Mouse (Mus musculus): Measurements from ENCODE around the gene Antxr1.

DNA sequence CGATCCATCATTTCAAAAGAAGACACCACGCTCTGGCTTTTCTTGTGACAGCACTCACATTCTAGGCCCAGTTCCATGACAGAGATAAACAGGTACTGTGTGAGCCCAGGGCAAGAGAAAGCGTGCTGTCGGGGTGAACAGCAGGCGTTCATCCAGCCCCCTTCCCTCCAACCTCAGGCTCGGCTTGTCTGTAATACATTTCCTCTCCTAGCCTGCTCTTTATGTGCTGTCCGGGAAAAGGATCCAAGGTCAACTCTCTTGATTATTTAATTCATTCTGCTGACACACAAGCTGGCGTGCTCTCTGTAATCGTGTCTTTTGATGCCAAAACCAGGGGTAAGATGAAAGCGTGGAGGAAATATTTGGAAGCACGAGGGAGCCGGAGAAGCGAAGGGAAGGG is 192.0 kb downstream of the Antxr1 start:
- no peak for TF ChIP-seq CTCF (IDR thresholded peaks at IDR 0.05; ENCODE audit: insufficient read depth, low read depth, low read length)
- no peak for TF ChIP-seq POLR2A (IDR thresholded peaks at IDR 0.05; ENCODE audit: insufficient read depth, low read depth, low read length)

Data from olfactory bulb, adult 2 months (tissue).